Mouse (Mus musculus) stomach, postnatal 0 days (tissue): ENCODE data around the gene Ifna14.
A peak's percentile ranks its signal among the peaks of the same experiment; 100 is the strongest.

Source experiments
- CTCF ChIP-seq: IDR thresholded peaks from 2 replicates; pipeline ENCODE4 v1.5.1; 2016; ENCODE audit warnings: antibody characterized with exemption, low read depth, mild to moderate bottlenecking, moderate library complexity
- EP300 ChIP-seq: optimal IDR thresholded peaks from 2 replicates; pipeline ENCODE3; 2016; ENCODE audit warnings: antibody characterized with exemption

GRCm38 (mm10) chr4:88543649-88544234 is 27.9 kb downstream of the Ifna14 start:
- peak; percentile 98 for TF ChIP-seq CTCF
- no peak for TF ChIP-seq EP300
